Mouse (Mus musculus) cerebral cortex, adult 2 months (tissue): ENCODE measurements around the gene Obsl1.

Experiments used
- WGBS: fragments of 180-500 bp; shearing (Covaris S2); methylation state at CpG from one replicate; pipeline ENCODE4 v1.1.7; 2018; 5-methylcytosine and 5-hydroxymethylcytosine counted together

The Obsl1 gene

DNA sequence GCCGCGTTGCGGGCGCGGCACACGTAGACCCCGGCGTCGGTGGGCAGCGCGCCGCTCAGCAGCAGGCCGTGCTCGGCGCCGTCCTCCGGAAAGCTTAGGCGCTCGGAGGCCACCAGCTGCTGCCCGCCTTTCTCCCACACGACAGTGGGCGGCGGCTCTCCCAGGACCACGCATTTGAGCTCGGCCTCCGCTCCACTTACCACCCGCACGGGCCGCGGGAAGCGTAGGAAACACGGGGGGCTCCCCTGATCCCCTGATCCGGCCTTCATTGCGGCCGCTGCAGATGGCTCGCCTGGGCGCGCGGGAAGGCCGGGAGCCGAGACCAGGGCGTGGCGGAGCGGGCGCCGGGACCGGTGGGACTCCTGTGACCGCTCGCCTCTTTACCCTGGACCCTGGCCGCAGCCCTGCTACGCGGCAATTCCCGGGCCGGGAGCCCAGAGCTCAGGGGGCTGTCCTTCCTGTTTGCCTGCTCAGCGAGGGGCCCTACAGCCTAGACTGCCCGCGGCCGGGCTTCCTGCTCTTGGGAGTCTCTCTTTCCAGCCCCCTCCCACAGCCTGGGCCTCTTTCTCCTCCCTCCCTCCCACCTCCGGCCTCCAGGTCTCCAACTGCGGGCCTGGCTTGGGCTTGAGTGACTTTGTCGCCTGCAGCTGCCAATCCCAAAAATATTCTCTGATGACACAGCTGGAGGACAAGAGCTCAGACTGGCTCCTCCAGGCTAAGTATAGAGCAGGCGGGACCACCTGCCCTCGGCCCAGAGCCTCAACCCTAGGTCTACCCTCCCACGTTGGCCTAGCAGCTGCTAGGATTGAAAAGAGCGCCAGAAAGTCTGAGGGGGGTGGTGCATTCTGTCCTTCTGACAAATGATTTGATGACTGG lies at the start of gene Obsl1:
Gene Obsl1 (minus strand): TSS at position 497 of the 876 bp plus-strand sequence.
- under 1% methylated on average over 65 of the region's 65 CpGs for WGBS

DNA sequence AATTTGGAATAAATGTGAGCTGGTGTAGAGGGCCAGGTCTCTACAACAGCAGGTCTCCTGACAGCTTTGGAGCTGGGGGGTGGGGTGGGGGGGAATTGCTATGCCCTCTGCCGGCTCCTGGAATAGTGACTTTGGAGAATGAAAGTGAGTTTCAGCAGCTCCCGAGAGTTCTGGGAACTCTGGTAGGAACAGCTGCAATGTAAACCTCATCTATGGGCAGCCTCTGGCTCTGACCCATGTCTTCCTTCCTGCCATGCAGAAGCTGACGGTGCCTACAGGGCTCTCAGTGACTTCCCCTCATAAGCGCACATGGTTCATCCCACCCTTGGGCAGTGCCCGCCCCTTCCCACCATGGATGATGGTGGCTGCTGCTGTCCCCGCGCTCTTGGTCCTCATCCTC lies 49.4 kb upstream of the Obsl1 start:
- 61% methylated on average over 7 of the region's 7 CpGs for WGBS

DNA sequence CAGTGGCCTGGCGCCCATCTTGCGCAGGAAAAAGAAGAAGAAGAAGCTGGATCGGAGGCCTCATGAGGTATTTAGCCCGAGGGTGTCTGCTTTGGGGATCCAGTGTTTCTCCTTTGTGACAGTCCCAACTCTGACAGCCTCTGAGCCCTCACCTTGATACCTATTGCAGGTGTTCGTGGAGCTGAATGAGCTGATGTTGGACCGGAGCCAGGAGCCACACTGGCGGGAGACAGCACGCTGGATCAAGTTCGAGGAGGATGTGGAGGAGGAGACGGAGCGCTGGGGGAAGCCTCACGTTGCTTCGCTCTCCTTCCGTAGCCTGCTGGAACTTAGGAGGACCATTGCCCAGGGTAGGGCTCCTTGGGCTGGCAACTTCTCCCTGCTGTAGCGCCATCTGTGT lies 44.3 kb upstream of the Obsl1 start:
- 56% methylated on average over 15 of the region's 15 CpGs for WGBS

DNA sequence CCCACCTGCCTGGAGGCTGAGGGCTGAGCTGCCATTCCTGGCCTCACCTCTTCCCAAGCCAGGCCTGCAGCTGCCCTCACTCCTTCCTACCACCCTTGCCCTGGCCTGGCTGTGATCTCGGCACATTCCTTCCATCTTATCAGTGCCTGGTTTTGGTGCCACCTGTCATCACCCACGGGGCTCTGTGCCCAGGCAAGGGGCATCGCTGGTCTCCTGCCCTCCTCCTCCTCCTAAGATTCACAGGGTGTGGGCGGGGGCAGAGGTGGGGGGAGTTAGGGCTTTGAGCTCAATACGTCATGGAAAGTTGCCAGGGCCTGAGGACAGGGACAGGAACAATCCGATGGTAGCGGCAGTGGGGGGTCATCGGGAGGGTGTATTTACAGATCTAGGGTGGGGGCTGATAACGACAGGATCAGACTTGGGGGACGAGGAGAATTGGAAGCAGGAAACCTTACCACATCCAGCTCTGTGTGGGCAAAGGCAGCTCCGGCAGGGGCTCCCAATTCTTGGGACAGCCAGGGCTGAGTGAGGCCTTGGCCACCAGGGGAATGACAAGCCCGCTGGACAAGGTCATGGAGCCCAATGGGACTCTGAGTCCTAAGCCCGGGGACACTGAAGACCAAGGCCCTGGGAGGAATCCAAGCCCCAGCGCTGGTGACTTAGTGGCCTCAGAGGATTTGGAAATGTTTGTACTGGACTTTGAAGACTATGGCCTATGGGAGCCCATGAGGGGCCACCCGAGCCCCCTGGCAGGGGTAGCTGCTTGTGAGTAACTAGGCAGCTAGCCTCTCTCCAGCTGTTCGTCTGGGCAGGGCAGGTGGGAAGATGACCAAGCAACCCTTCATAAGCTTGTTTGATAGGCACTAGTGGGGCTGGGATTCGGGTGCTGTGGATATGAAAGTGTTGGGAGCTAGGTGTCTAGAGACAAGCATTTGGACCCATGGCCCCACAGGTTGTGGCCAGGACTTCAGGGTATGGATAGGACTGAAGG lies 43.3 kb upstream of the Obsl1 start:
- WGBS: 69% methylated on average over 17 of the region's 17 CpGs

DNA sequence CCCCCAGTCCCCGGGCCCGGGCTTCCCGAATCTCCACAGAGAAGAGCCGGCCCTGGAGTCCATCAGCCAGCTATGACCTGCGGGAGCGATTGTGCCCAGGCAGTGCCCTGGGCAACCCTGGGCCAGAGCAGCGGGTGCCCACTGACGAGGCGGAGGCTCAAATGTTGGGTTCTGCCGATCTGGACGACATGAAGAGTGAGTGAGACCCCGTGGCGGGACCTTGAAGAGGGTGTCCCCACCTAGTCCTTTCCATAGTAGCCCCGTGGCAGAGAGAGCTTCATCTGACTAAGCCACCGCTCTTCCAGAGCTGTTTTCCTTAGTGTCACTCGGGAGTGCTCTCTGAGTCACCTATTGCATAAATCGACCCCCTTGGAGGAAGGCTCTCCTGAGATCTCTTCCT lies 42.6 kb upstream of the Obsl1 start:
- 85% methylated on average over 17 of the region's 17 CpGs for WGBS

DNA sequence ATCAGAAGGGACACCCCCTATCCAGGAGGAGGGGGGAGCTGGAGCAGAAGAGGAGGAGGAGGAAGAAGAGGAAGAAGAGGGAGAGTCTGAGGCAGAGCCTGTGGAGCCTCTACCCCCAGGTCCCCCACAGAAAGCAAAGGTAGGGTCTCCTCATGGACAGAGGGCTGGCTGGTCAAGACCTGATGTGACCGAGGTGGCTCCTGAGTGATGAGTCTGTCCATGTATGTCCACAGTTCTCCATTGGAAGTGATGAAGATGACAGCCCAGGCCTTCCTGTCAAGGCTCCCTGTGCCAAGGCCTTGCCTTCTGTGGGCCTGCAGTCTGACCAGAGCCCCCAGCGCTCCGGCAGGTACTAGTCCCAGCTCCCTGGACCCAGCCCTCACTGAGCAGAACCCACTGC lies 41.8 kb upstream of the Obsl1 start:
- WGBS: 91% methylated on average over 3 of the region's 3 CpGs

DNA sequence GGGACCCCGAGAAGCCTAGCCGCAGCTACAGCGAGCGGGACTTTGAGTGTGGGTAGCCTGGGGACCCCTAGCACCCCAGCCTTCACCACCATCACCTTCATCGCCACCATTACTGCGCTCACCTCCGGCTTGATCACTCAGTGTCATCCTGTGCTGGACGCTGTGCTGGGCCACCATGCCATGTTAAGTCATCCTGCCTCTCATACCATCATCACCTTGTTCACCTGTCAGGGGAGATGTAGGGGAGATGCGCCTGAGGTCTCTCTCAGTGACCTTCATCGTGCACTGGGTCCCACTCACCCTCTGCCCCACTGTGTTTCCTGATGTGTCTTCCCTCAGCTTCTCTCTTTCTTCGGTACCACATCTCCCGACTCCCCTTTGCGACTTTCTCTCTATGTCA lies 41.1 kb upstream of the Obsl1 start:
- 92% methylated on average over 13 of the region's 13 CpGs for WGBS

DNA sequence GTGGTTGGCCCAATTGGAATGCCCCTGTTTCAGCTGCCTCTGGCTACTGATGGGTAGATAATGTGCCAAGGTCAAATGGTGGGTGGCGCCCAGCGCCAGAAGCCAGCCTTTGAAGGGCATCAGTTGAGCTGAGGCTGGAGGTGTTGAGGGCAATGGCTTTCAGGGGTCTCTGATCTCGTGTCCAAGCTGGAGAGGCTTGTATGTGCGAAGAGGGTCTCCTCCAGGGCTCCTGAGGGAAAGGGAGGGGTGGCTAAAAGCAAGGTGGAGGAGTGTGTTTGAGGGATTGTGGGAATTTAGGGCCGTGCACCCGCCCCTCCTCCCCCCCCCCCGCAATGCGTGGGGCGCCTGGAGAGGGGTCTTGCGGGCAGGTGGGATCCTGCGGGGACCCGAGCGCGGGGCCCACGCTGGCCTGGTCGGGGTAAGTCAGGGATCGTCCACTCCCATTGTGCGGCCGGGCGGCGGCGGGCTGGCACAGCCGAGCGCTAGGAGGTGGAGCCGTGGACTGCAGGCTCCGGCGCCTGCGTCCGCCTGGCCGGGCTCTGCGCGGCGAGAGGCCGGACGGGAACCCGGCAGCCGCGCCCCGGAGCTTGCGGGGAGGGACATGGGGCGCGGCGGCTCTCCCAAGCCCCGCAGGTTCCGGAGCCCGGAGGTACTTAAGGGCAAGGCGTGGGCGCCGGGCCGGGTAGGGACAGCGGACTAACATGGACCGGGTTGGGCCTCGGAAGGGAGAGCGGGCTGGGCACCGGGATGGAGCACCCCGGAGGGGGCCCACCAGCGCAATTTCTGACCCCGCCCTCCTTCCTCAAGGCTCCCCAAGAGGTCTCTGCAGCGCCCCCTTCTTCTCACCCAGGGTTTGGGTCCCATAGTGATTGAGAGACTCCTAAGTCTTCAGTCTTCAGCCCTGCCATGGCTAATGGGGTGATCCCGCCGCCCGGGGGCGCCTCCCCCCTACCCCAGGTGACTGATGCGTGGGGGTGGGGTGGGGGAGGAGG lies 40.0 kb upstream of the Obsl1 start, which contains the start of gene Slc4a3:
Gene Slc4a3 (plus strand): TSS at position 302 of the 992 bp plus-strand sequence.
- WGBS: 2% methylated on average over 58 of the region's 64 CpGs

DNA sequence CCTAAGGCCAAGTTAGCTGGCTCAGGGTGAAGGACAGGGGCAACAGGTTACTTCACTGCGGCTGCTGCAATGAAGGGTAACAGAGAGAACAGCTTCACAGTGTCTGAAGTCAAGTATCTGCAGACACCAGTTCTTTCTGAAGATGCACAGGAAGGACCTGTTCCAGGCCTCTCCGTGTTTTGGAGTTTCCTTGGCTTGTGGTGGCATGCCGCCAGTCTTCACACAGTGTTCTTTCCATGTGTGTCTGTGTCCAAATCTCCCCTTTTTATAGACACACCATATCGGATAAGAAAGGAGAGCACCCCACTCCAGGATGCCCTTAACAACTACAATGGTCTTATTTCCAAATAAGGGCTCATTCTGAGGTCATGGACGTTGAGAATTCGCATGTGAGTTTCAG lies 38.1 kb upstream of the Obsl1 start:
- 75% methylated on average over 6 of the region's 6 CpGs for WGBS

DNA sequence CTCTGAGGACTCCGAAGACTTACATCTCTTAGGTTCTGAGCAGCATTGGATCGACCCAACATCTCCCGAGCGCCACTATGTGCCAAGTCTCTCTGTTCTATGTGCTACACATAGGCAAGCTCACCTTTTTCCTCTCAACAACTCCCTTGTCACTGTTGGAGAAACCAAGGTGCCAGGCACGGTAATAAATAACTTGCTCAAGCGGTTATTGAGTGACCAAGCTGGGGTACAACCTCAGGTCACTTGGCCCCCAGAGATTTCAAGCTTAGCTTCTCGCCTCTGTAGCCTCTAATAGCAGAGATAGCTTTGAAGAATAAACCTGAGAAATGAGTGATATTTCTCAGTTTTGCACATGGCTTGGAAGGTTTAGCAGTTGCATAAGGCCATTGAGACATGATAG lies 35.2 kb upstream of the Obsl1 start:
- 92% methylated on average over 7 of the region's 7 CpGs for WGBS

DNA sequence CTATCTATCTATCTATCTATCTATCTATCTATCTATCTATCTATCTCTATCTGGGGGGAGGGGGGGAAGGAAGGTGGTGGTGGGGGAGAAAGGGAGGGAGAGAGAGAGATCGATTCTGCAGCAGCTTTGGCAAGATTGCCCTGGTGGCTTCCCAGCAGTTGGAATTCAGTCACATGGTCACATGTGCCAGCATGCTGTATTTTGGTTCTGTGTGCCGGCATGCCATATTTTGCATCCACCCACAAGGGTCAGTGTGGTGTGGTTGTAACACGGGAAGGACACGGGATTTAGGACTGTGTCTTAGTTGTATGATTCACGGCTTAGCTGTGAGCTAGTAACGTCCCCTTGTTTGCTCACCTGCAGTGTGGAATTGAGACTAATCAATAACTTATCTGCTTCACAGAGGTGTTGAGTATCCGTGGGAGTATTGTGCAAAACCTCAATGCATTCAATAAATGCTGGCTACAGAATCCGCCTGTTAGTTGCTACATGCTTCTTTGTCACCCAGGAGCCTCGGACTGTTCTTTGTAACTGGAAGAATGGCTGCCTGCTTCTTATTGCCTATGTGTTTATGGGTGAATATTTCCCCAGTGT lies 32.4 kb upstream of the Obsl1 start:
- WGBS: 64% methylated on average over 9 of the region's 9 CpGs

DNA sequence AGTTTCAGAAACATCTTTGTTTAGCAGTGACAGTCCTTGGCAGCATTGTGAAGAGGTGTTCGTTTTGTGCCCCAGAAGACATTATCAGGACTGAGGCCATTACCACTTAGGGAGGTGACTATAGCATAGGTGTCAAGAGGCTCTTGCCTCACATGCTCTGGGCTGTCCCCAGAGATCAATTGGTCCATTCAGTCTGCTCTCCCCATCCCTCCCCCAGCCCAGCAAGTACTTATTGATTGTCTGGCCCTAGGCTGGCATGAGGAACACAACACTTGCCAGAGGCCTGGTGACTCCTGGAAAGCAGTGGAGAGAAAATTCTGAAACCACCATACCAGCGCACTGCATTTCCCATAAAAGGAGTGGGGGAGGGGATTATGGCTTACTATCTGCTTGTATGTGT lies 31.3 kb upstream of the Obsl1 start:
- 86% methylated on average over 2 of the region's 2 CpGs for WGBS

DNA sequence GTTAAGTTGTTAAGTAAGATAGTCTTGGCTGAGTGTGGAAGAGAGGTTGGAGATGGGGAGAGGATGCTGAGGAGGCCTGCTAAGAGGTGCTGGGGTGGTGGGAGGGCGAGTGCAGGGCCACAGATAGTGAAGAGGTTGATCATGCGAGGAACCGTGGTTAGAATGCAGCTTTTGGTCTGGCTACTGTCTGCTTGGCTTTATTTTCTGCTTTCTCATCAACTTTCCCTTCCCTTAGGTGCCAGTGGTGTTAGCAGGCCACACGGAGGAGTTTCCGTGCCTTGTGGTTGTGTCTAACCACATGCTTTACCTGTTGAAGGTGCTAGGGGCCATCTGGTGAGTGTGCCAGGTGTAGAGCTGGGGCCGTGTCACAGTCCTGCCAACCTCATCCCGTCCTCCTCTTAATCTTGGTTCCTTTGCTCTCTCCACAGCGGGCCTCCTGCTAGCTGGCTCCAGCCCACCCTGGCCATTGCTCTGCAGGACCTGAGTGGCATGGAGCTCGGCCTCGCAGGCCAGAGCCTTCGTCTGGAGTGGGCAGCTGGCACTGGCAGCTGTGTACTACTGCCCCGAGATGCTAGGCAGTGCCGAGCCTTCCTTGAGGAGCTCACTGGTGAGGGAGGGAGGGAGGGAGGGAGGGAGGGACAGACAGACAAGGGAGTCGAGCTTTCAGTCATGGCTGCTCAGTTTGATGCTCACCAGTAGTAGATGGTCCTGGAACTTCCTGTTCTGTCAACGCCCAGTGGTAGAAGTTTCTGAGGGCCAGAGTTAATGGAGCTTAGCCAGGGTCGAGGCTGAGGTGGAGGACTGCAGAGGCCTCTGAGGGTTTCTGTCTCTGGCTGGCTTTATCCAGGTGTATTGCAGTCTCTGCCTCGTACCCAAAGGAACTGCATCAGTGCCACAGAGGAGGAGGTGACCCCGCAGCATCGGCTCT lies 27.3 kb upstream of the Obsl1 start:
- 88% methylated on average over 19 of the region's 19 CpGs for WGBS

DNA sequence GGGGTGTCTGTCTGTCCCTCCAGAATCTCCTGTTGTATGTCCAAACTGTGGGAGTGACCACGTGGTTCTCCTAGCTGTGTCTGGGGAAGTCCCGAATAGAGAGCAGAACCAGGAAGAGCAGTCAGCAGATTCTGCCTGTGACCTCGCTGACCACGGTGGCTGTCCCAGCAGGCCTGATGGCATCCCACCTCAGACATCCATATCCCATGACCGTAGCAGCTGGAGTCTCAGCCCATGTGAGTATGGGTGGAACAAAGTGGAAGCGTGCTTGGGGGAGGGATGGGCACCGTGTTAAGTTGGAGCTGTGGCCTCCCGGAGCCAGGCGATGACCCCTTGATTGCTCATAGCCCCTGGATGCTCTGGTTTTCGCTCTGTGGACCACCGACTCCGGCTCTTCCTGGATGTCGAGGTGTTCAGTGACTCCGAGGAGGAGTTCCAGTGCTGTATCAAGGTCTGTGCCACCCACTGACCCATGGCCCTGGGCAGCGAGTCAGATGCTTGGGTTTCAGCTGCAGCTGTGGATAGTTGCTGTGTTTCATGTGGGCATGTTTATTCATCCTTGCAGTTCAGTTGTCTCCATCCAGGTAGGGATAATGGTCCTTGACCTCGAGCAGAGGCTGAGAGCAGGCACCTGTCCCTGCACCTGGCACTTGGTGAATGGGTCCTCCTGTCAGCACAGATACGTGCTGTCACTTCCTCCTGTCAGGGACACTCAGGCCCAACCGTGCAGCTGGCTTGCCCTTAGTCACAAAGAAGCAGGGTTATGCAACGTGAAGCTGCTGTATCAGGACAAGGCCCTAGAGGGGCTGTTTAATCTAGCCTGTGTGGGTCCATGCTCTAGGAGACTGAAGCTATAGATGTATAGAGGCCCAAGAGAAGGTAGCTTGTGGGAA lies 26.3 kb upstream of the Obsl1 start:
- 91% methylated on average over 19 of the region's 19 CpGs for WGBS

DNA sequence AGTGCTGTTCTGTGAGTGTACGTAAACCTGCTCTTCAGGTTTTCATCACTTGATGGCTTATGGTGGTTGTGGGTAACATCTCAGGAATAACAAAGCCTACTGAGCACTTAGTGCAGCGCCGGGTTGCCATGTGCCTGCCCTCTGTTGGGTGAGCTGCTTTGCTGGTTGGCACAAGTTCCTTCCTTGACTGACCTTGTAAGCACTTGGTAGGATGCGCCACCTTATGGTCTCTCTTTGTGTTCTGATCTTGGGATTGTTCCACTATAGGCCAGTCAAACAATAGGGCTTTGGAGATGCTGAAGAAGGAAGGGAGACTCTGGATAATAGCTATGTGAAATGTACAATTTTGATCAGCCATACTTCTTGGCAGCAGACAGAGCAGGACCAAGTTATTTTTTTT lies 24.3 kb upstream of the Obsl1 start:
- 79% methylated on average over 4 of the region's 4 CpGs for WGBS

DNA sequence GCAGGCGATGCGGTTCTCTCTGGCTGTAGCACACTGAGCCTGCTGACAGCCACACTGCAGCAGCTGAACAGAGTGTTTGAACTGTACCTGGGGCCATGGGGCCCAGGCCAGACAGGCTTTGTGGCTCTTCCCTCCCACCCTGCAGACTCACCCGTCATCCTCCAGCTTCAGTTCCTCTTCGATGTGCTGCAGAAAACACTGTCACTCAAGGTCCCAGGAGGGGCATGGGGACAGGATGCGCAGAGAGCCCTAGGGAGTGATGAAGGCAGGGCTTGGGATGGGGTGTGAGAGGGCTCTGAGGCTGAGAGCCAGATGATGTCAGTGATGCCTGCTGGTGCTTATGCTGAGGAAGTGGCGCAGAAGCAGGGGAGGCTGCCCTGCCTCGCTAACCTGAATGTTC lies 18.4 kb upstream of the Obsl1 start:
- WGBS: 92% methylated on average over 7 of the region's 7 CpGs

DNA sequence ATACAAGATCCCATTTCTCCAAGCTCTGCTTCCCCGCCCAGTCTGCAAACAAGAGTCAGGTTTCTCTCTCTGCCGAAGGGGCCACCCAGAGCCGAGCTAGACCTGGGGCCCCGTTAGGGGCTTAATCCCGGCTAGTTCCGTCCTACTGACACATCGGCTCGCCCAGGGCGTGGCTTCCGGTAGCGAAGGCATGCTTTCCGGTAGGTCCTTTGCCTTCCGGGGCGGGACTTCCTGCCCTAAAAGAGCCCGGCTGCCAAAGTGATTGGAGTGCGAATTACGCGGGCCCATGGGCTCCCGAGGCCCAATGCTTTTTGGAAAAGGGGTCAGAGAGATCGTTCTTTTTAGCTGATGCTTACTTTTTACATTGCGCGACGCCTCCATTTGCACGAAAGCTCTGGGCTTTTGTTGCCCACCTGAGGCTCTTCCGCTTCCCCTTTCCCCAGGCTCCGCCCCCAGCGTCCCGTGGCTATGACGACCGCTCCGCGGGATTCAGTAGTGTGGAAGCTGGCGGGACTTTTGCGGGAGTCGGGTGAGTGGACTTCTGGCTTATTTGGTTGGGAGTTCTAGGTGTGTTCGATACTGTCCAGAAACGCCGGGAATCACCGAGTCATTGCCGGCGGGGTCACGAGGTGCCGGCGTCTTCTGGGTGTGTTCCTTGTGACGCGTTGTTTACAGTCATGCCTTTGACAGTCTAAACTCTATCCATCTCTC lies 15.2 kb upstream of the Obsl1 start, which contains the start of gene Stk11ip:
Gene Stk11ip (plus strand): TSS at position 209 of the 711 bp plus-strand sequence.
- under 1% methylated on average over 46 of the region's 46 CpGs for WGBS

DNA sequence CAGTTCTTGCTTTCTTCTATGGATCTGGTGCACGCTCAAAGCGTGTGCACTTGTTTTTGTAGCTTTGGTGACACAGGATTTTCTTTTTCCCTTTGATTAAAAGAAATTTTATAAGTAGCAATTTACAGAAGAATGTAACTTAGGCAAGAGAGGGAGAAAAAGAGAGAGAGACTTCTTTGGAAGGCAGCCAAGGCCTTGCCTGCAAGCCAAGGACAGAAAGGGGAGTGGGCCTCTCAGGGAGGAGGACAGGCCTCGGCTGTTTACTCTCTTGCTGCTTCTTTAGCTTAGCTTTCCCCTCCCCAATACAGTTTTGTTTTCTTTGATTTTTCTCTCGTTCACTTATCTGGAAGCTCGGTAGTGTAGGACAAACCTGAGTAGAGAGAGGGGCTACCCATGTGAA lies 13.3 kb upstream of the Obsl1 start:
- 62% methylated on average over 5 of the region's 5 CpGs for WGBS
